Mouse (Mus musculus): ENCODE results near the gene Mettl13. TPM values are rescaled to one million over a fixed set of nuclear protein-coding genes. Genes with fewer than 3 reads are reported as not detected.
A peak's percentile ranks its signal among the peaks of the same experiment; 100 is the strongest.

Mettl13 gene
- 10.2 and 11.6 TPM in 2 replicates for polyA plus RNA-seq (2014; fragmentation: Nextera tagmentation; extraction: Ambion mirVana)

DNA sequence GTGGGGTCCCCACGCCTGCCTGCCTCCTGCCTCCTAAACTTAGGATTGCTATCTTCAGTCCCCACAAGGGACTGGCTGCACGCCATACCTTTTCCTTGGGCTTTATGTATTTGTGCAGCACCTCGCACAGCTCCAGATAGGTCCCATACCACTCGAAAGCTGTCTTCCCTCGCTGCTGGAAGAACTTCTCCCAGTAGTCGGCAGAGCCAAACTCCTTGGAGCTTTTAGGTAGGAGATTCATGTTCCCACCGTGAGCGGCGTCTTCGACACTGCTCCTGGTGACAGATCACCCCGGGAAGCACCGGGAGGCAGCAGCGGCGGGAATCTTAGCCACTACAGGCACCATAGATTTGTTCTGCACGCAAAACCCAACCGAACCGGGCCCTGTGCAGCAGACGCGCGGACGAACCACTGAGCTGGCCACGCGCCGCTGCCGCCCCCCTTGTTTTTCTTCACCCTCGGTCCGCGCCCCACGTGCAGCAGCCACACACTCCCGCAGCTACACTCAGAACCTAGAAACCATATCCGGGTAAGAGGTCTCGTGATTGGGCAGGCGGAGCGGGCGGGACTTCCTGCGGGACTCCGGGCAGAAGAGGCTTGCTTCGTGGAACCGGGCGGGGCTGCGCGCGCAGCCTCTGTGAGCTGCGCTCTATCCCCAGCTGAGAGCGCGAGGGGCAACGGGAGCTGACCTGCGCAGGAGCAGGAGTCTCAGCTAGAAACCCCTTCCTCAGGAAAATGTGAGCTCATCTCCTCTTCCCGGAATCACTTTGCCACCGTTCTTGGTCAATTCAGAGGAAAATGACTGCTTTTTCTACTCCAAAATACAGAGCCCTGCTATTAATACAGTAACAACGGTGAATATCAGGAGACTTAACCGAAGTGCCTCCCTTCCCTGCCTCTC is at the start of gene Mettl13:
Gene Mettl13, minus strand, starts transcription at position 536 of the 901 bp plus-strand sequence.
- DNase-seq (ENCODE audit: low spot score), result peak; percentile 98
- H3K4me2 ChIP-seq (ENCODE audit: low read length), result peak within 1 kb of the TSS; percentile 77
- ATAC-seq, result peak; percentile 99
- under 1% methylated on average over 52 of the region's 52 CpGs for WGBS
- H3K27ac ChIP-seq (ENCODE audit: low read depth, low read length), result peak within 1 kb of the TSS; percentile 21; the same call in 1 of the 2 replicates
- H3K4me3 ChIP-seq (ENCODE audit: low read depth, low read length), result peak within 1 kb of the TSS; percentile 58
- no peaks in the 10 kb centered on the region for H3K27me3 ChIP-seq (replicated peaks; ENCODE audit: control insufficient read depth, insufficient read depth, low read length)
- peak within 1 kb of the TSS; percentile 73 for H3K9ac ChIP-seq (ENCODE audit: low read length)
- H3K9me3 ChIP-seq (replicated peaks; ENCODE audit: control insufficient read depth, low read length), result no peaks in the 10 kb centered on the region
- peaks cover 12% of the 10 kb centered on the region for H3K4me1 ChIP-seq (ENCODE audit: control insufficient read depth, insufficient read depth, low read length)
- H3K36me3 ChIP-seq (ENCODE audit: control insufficient read depth, insufficient read depth, low read length), result peaks cover 29% of the 10 kb centered on the region

DNA sequence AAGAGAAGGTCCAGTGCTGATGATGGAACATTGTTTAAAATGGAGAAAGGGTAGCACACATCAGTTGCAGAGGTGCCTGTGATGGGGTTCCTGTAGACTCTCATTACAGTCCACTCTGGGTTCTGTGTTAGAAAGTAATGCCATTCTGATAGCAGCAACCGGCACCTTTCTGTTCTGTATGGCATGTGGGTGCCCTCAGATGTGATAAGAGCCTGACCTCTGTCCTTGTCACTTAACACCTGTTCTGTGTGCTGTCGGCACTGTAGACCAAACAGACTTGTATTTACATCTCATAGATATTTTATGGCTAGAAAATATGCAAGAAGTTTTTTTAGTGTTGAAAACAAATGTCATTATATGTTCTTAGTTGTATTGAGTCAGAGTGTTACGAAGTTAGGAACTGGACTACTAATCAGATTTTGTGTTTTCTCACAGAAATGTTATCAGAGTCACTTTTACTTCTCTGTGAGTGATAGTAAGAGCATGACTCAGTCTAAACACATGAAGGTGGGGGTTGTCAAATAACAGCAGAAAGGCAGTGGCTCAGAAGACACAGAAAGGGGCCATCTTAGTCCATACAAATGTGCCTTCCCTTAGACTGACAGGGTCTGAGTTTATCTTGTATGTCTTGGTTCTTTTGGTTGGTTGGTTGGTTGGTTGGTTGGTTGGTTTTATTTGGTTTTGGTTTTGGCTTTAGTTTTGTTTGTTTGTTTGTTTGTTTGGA is 49.2 kb upstream of the Mettl13 start:
- H3K9ac ChIP-seq (ENCODE audit: low read length), result no peak overlapping the region
- H3K4me1 ChIP-seq (ENCODE audit: control insufficient read depth, insufficient read depth, low read length), result no peaks in the 10 kb centered on the region
- no peak overlapping the region for H3K27ac ChIP-seq (ENCODE audit: low read depth, low read length)
- H3K36me3 ChIP-seq (ENCODE audit: control insufficient read depth, insufficient read depth, low read length), result peaks cover 24% of the 10 kb centered on the region
- no peaks in the 10 kb centered on the region for H3K27me3 ChIP-seq (replicated peaks; ENCODE audit: control insufficient read depth, insufficient read depth, low read length)
- no peak overlapping the region for H3K4me3 ChIP-seq (ENCODE audit: low read depth, low read length)
- 92% methylated on average over 3 of the region's 3 CpGs for WGBS
- no peaks in the 10 kb centered on the region for H3K9me3 ChIP-seq (replicated peaks; ENCODE audit: control insufficient read depth, low read length)
- no peak for ATAC-seq
- H3K4me2 ChIP-seq (ENCODE audit: low read length), result no peak overlapping the region
- no peak for DNase-seq (ENCODE audit: low spot score)

DNA sequence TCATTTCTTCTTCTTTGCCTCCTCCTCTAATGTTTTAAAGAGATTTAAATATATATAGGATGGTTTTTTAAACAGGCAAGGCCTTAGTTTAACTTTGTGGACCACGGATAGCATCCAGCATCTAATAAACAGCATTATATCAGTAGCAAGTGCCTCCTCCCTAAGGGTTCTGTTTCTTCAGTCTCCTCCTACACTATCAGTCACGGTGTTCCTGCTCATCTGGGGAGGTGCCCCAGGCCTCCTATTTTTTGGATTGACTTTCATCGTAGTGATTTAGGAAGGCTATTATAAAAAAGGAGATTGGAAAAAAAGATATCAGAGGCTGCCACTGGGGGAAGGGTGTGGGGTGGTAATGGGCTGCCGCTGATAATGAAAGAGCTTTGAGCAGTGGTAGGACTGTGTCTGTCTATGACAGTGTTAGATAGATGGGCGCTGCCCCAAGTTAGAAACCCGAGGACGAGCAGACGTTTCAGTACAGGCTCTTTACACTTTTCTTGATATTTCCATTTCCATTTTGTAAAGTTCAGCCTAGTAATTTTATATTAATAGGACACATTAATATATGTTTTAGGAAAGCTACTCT is 42.2 kb upstream of the Mettl13 start:
- Histone ChIP-seq H3K4me1 (ENCODE audit: control insufficient read depth, insufficient read depth, low read length) (no peaks in the 10 kb centered on the region; the same call in 1 of the 2 replicates), H3K27me3 (replicated peaks; ENCODE audit: control insufficient read depth, insufficient read depth, low read length) (no peaks in the 10 kb centered on the region), H3K4me3 (ENCODE audit: low read depth, low read length) (no peak overlapping the region), H3K27ac (ENCODE audit: low read depth, low read length) (no peak overlapping the region), H3K4me2 (ENCODE audit: low read length) (no peak overlapping the region), H3K36me3 (ENCODE audit: control insufficient read depth, insufficient read depth, low read length) (peaks cover 8% of the 10 kb centered on the region), H3K9me3 (replicated peaks; ENCODE audit: control insufficient read depth, low read length) (no peaks in the 10 kb centered on the region), H3K9ac (ENCODE audit: low read length) (no peak overlapping the region)
- DNase-seq (ENCODE audit: low spot score) (no peak), ATAC-seq (no peak)
- WGBS, result 88% methylated on average over 8 of the region's 8 CpGs

DNA sequence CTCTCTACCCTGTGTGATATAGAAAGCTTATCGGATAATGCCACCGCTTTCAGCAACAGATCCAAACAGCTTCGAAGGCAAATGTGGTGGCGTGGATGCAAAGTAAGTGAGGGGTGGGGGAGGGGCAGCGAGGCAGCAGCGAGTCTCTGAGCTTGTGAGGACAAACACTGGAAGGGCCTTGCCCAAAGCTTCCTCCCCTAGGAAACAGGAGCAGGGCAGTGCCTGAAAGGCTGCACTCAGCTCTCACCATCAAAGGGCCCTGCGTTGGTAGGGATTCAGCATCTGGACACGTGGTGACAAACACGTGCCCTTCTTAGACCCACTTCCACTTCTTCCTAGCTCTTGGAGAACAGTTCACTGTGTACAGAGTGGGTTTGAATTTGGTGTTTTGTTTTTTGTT is 41.1 kb upstream of the Mettl13 start:
- no peaks in the 10 kb centered on the region for H3K9me3 ChIP-seq (replicated peaks; ENCODE audit: control insufficient read depth, low read length)
- no peak overlapping the region for H3K4me3 ChIP-seq (ENCODE audit: low read depth, low read length)
- H3K27ac ChIP-seq (ENCODE audit: low read depth, low read length), result no peak overlapping the region
- H3K4me2 ChIP-seq (ENCODE audit: low read length), result no peak overlapping the region
- peaks cover 8% of the 10 kb centered on the region for H3K36me3 ChIP-seq (ENCODE audit: control insufficient read depth, insufficient read depth, low read length)
- no peak overlapping the region for H3K9ac ChIP-seq (ENCODE audit: low read length)
- H3K27me3 ChIP-seq (replicated peaks; ENCODE audit: control insufficient read depth, insufficient read depth, low read length), result no peaks in the 10 kb centered on the region
- DNase-seq (ENCODE audit: low spot score) (peak; percentile 56), ATAC-seq (peak; percentile 85)
- WGBS, result 6% methylated on average over 9 of the region's 9 CpGs
- no peaks in the 10 kb centered on the region; the same call in 1 of the 2 replicates for H3K4me1 ChIP-seq (ENCODE audit: control insufficient read depth, insufficient read depth, low read length)

DNA sequence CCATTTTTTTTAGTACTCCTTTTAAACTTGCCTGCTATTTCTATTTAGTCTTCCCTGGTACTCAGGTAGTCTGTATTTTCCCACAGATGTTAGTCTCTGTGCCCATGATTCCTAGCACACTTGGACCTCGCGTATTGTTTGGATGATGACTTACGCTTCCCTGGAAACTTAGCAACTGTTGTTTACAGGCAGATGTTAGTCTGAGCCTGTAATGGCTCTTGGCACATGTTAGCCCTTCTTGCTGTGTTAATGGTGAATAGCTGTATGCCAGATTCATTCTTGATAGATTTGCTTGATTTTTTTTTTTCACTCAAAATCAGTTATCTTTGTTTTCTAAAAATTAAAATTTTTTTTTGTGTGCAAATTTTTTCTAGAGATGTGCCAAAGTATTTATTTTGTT is 40.3 kb upstream of the Mettl13 start:
- Histone ChIP-seq H3K9ac (ENCODE audit: low read length) (no peak overlapping the region), H3K36me3 (ENCODE audit: control insufficient read depth, insufficient read depth, low read length) (peaks cover 13% of the 10 kb centered on the region), H3K9me3 (replicated peaks; ENCODE audit: control insufficient read depth, low read length) (no peaks in the 10 kb centered on the region), H3K4me1 (ENCODE audit: control insufficient read depth, insufficient read depth, low read length) (no peaks in the 10 kb centered on the region; the same call in 1 of the 2 replicates), H3K4me2 (ENCODE audit: low read length) (no peak overlapping the region), H3K4me3 (ENCODE audit: low read depth, low read length) (no peak overlapping the region), H3K27ac (ENCODE audit: low read depth, low read length) (no peak overlapping the region), H3K27me3 (replicated peaks; ENCODE audit: control insufficient read depth, insufficient read depth, low read length) (no peaks in the 10 kb centered on the region)
- 74% methylated on average over 3 of the region's 3 CpGs for WGBS
- ATAC-seq (0 out of 2 replicates have a peak, but pooled peaks have one; percentile 32), DNase-seq (ENCODE audit: low spot score) (peak; percentile 34)

DNA sequence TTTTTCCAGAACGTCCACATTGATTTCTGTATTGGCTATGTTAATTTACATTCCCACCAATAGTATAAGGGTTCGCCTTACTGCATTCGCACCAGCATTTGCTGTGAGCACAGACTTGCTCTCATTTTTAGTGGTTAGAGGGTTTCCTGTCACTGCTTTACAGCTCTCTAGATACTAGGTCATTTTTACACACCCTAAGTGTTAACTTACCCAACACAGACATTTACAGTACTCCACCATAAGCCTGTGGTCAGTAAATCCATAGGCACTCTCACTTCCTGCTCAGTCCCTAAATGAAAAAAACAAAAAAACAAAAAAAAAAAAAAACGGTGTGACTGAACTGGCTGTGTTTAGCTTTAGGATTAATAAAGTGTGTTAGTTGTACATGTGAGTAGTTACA is 37.9 kb upstream of the Mettl13 start:
- Histone ChIP-seq H3K27me3 (replicated peaks; ENCODE audit: control insufficient read depth, insufficient read depth, low read length) (no peaks in the 10 kb centered on the region), H3K27ac (ENCODE audit: low read depth, low read length) (no peak overlapping the region), H3K4me1 (ENCODE audit: control insufficient read depth, insufficient read depth, low read length) (no peaks in the 10 kb centered on the region; the same call in 1 of the 2 replicates), H3K9me3 (replicated peaks; ENCODE audit: control insufficient read depth, low read length) (no peaks in the 10 kb centered on the region), H3K4me2 (ENCODE audit: low read length) (no peak overlapping the region), H3K4me3 (ENCODE audit: low read depth, low read length) (no peak overlapping the region), H3K9ac (ENCODE audit: low read length) (no peak overlapping the region), H3K36me3 (ENCODE audit: control insufficient read depth, insufficient read depth, low read length) (peaks cover 22% of the 10 kb centered on the region)
- no peak for DNase-seq (ENCODE audit: low spot score)
- WGBS, result 84% methylated on average over 4 of the region's 4 CpGs
- ATAC-seq, result no peak

DNA sequence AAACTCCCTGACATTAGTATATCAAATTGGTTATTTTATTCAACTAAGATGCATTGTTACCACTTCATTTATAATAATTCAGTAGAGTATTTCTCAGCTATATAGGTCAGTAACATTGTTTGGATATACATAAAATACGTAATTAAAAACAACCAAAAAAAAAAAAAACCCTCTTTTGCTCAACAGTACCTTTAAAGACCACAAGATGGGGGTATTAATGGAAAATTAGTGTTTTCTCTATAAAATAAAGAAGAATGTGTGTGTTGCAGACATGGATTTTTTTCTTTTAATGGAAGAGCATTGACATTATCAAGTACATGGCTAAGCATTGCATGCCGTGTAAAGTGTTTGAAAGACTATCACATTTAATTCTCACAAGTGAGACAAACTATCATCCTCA is 34.5 kb upstream of the Mettl13 start:
- H3K36me3 ChIP-seq (ENCODE audit: control insufficient read depth, insufficient read depth, low read length), result peaks cover 31% of the 10 kb centered on the region
- H3K4me1 ChIP-seq (ENCODE audit: control insufficient read depth, insufficient read depth, low read length), result no peaks in the 10 kb centered on the region
- no peaks in the 10 kb centered on the region for H3K9me3 ChIP-seq (replicated peaks; ENCODE audit: control insufficient read depth, low read length)
- 86% methylated on average over 2 of the region's 2 CpGs for WGBS
- no peak overlapping the region for H3K9ac ChIP-seq (ENCODE audit: low read length)
- no peak overlapping the region for H3K4me3 ChIP-seq (ENCODE audit: low read depth, low read length)
- H3K4me2 ChIP-seq (ENCODE audit: low read length), result no peak overlapping the region
- ATAC-seq, result no peak
- no peak overlapping the region for H3K27ac ChIP-seq (ENCODE audit: low read depth, low read length)
- no peaks in the 10 kb centered on the region for H3K27me3 ChIP-seq (replicated peaks; ENCODE audit: control insufficient read depth, insufficient read depth, low read length)
- DNase-seq (ENCODE audit: low spot score), result peak; percentile 8

DNA sequence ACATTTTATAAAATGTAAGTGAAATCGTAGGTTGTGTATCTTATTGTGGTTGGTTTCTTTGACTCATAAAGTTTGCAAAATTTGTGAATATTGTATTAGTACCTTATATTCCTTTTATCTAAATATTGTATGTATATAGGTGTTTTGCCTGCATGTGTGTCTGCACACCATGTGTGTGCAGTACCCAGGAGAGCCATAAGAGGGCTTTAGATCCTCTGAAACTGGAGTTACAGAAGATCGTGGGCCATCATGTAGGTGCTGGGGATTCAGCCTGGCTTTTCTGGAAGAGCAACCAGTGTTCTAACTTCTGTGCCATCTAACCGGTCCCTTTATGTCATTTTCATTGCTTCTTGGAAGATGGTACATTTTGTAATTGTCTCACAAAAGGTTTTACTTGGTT is 26.7 kb upstream of the Mettl13 start:
- Histone ChIP-seq H3K4me3 (ENCODE audit: low read depth, low read length) (no peak overlapping the region), H3K36me3 (ENCODE audit: control insufficient read depth, insufficient read depth, low read length) (peaks cover 22% of the 10 kb centered on the region), H3K27ac (ENCODE audit: low read depth, low read length) (no peak overlapping the region), H3K4me2 (ENCODE audit: low read length) (no peak overlapping the region), H3K9me3 (replicated peaks; ENCODE audit: control insufficient read depth, low read length) (no peaks in the 10 kb centered on the region), H3K27me3 (replicated peaks; ENCODE audit: control insufficient read depth, insufficient read depth, low read length) (no peaks in the 10 kb centered on the region), H3K9ac (ENCODE audit: low read length) (no peak overlapping the region), H3K4me1 (ENCODE audit: control insufficient read depth, insufficient read depth, low read length) (no peaks in the 10 kb centered on the region)
- ATAC-seq (no peak), DNase-seq (ENCODE audit: low spot score) (no peak)
- 97% methylated on average over 3 of the region's 3 CpGs for WGBS

All from forebrain, embryonic 14.5 days (tissue).